Mouse (Mus musculus) monocyte, adult 2 months (primary cell): ENCODE results near the gene Serpinf2.
"Not testable (repeated sequence)": the region's sequence is repeated elsewhere in the genome, so short reads cannot be mapped to it uniquely, and the experiment has no call there.

Experiments used
- DNase-seq, 2 experiments: peaks; one replicate each; pipeline ENCODE4 v3.0.0; 2022; ENCODE audit warnings: low spot score in 2 of 2, low read depth in 1 of 2

Gene Serpinf2

GRCm38 (mm10) chr11:75397452-75397851 lies 41.9 kb downstream of the Serpinf2 start:
- DNase-seq: no peak

GRCm38 (mm10) chr11:75395611-75396010 lies 43.8 kb downstream of the Serpinf2 start:
- no peak for DNase-seq

GRCm38 (mm10) chr11:75383529-75383928 lies 55.9 kb downstream of the Serpinf2 start:
- not testable (repeated sequence) for DNase-seq
